Mouse (Mus musculus): ENCODE measurements around the gene Cep170b. TPM values are rescaled to one million over a fixed set of nuclear protein-coding genes. Genes with fewer than 3 reads are reported as not detected.

Cep170b gene
- polyA plus RNA-seq, 1 experiment: 102 TPM

DNA sequence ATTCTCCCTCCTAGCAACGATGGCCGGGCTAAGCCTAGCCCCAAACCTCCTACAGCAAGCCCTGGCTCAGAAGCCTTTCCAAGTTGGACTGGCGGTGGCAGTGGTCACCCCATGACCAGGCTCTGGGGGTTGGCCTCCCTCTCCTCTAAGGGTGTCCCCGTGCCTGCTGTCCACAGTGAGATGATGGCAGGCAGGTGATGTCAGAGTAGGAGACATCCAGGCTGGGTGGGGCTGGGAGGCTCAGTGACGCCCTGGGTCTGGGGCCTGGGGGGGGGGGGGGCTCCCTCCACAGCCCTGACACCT is 2.7 kb downstream of the Cep170b start:
- H3K27me3 ChIP-seq (ENCODE audit: control insufficient read depth, insufficient read depth, low read length): no peaks in the 10 kb centered on the region
- peaks cover 41% of the 10 kb centered on the region for H3K4me1 ChIP-seq (ENCODE audit: control insufficient read depth, insufficient read depth, low read length)
- H3K27ac ChIP-seq (ENCODE audit: insufficient read depth, low read length): peak overlapping the region; percentile 66
- DNase-seq: no peak
- no peak for TF ChIP-seq CTCF (IDR thresholded peaks at IDR 0.05; ENCODE audit: borderline replicate concordance, insufficient read depth, low read depth, low read length)
- no peak for TF ChIP-seq POLR2A (IDR thresholded peaks at IDR 0.05; ENCODE audit: borderline replicate concordance, insufficient read depth, low read length)
- WGBS: 1% methylated on average over 5 of the region's 5 CpGs
- peak overlapping the region; percentile 87 for H3K4me3 ChIP-seq (replicated peaks; ENCODE audit: insufficient read depth, low read depth, low read length)

- Histone ChIP-seq H3K27me3 (ENCODE audit: control insufficient read depth, insufficient read depth, low read length) (no peaks in the 10 kb centered on the region), H3K27ac (ENCODE audit: insufficient read depth, low read length) (peak overlapping the region; percentile 46; the same call in 1 of the 2 replicates), H3K4me3 (replicated peaks; ENCODE audit: insufficient read depth, low read depth, low read length) (peak overlapping the region; percentile 87), H3K4me1 (ENCODE audit: control insufficient read depth, insufficient read depth, low read length) (peaks cover 41% of the 10 kb centered on the region)
- TF ChIP-seq POLR2A (IDR thresholded peaks at IDR 0.05; ENCODE audit: borderline replicate concordance, insufficient read depth, low read length): no peak
- TF ChIP-seq CTCF (IDR thresholded peaks at IDR 0.05; ENCODE audit: borderline replicate concordance, insufficient read depth, low read depth, low read length): no peak
- DNase-seq: peak in 1 of 2 experiments; percentile 32
- 54% methylated on average over 6 of the region's 6 CpGs for WGBS
Observed at GRCm38 (mm10) chr12:112723445-112723844, 3.2 kb downstream of the Cep170b start.

DNA sequence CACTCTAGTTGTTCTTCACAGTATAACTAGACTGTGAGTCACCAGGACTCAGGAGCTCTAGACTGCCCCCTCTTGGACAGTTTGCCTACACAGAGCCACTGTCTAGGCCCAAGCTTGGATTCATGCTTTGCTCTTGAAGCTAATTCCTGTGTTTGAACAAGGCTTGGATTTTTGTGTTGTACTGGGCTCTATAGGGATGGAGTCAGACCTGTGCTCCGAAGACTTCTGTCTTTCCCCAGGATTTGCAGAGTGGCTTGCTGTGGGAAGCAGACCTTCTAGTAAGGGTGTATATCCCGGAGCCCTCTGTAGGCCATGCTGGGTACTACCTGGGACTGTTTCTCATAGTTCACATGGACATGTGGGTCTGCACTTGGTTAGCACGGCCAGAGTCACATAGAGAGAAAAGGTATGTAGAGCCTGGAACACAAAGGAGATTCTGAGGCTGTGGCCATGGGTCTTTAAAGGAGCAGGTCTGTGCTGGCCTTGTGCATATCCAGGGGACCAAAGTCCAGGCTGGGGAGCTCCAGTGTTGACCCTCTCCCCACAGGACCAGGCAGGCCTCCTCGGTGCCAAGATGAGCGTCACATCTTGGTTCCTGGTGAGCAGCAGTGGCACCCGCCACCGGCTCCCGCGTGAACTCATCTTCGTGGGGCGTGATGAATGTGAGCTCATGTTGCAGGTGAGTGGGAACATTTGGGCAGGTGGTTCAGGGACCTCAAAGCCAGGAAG is 4.0 kb downstream of the Cep170b start:
- no peak overlapping the region for H3K4me3 ChIP-seq (replicated peaks; ENCODE audit: insufficient read depth, low read depth, low read length)
- DNase-seq: peak; percentile 78 to 83
- H3K27ac ChIP-seq (ENCODE audit: insufficient read depth, low read length): no peak overlapping the region
- no peaks in the 10 kb centered on the region for H3K27me3 ChIP-seq (ENCODE audit: control insufficient read depth, insufficient read depth, low read length)
- 61% methylated on average over 11 of the region's 11 CpGs for WGBS
- TF ChIP-seq POLR2A (IDR thresholded peaks at IDR 0.05; ENCODE audit: borderline replicate concordance, insufficient read depth, low read length) (no peak), CTCF (IDR thresholded peaks at IDR 0.05; ENCODE audit: borderline replicate concordance, insufficient read depth, low read depth, low read length) (peak; percentile 57)
- H3K4me1 ChIP-seq (ENCODE audit: control insufficient read depth, insufficient read depth, low read length): peaks cover 42% of the 10 kb centered on the region

GRCm38 (mm10) chr12:112727801-112728200 is 7.5 kb downstream of the Cep170b start:
- TF ChIP-seq POLR2A (IDR thresholded peaks at IDR 0.05; ENCODE audit: borderline replicate concordance, insufficient read depth, low read length) (no peak), CTCF (IDR thresholded peaks at IDR 0.05; ENCODE audit: borderline replicate concordance, insufficient read depth, low read depth, low read length) (no peak)
- Histone ChIP-seq H3K27me3 (ENCODE audit: control insufficient read depth, insufficient read depth, low read length) (no peaks in the 10 kb centered on the region), H3K4me3 (replicated peaks; ENCODE audit: insufficient read depth, low read depth, low read length) (no peak overlapping the region), H3K27ac (ENCODE audit: insufficient read depth, low read length) (no peak overlapping the region), H3K4me1 (ENCODE audit: control insufficient read depth, insufficient read depth, low read length) (peaks cover 51% of the 10 kb centered on the region)
- 28% methylated on average over 8 of the region's 8 CpGs for WGBS
- no peak for DNase-seq

- Histone ChIP-seq H3K27me3 (ENCODE audit: control insufficient read depth, insufficient read depth, low read length) (no peaks in the 10 kb centered on the region), H3K4me1 (ENCODE audit: control insufficient read depth, insufficient read depth, low read length) (peaks cover 47% of the 10 kb centered on the region), H3K27ac (ENCODE audit: insufficient read depth, low read length) (no peak overlapping the region), H3K4me3 (replicated peaks; ENCODE audit: insufficient read depth, low read depth, low read length) (no peak overlapping the region)
- TF ChIP-seq POLR2A (IDR thresholded peaks at IDR 0.05; ENCODE audit: borderline replicate concordance, insufficient read depth, low read length) (no peak), CTCF (IDR thresholded peaks at IDR 0.05; ENCODE audit: borderline replicate concordance, insufficient read depth, low read depth, low read length) (no peak)
- 83% methylated on average over 14 of the region's 14 CpGs for WGBS
- no peak for DNase-seq
Observed at GRCm38 (mm10) chr12:112730808-112731207, 10.6 kb downstream of the Cep170b start.

GRCm38 (mm10) chr12:112732591-112732990 is 12.3 kb downstream of the Cep170b start:
- H3K4me1 ChIP-seq (ENCODE audit: control insufficient read depth, insufficient read depth, low read length): peaks cover 50% of the 10 kb centered on the region
- H3K27me3 ChIP-seq (ENCODE audit: control insufficient read depth, insufficient read depth, low read length): no peaks in the 10 kb centered on the region
- TF ChIP-seq POLR2A (IDR thresholded peaks at IDR 0.05; ENCODE audit: borderline replicate concordance, insufficient read depth, low read length) (no peak), CTCF (IDR thresholded peaks at IDR 0.05; ENCODE audit: borderline replicate concordance, insufficient read depth, low read depth, low read length) (no peak)
- H3K27ac ChIP-seq (ENCODE audit: insufficient read depth, low read length): 0 out of 2 replicates have a peak overlapping the region, but pooled peaks have one; percentile 37
- H3K4me3 ChIP-seq (replicated peaks; ENCODE audit: insufficient read depth, low read depth, low read length): no peak overlapping the region
- peak; percentile 63 to 76 for DNase-seq
- 18% methylated on average over 10 of the region's 10 CpGs for WGBS

DNA sequence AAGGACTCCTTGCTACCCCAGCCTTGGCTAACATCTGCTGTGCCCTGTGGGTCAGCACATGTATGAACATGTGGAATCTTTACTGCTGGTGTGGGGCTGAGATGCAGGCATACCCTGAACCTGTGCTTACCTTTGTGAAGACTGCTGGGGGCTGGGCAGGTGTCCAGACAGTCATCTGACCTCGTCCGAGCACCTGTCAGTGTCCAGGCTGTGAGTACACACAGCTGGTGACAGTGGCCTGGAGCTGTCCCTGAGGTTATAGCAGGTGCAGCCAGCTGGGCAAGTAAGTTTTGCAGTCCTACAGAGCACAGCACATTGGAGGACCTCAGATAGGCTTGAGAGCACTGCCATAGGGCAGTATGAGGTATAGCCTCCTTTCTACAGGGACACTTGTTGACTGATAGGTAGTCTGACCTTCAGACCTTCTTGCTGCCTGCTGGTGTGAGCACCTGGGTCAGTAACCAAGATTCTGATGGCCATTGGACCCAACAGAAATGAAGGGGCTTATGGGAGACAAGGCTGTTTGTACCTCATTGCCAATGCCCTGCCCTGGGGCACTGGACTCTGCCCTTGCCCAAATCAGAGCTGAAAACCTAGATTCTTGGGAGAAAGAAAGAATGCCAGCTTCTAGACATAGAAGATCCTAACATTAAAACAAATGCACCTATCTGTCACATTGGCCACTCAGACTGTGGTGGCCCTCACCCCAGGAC is 14.0 kb downstream of the Cep170b start:
- no peaks in the 10 kb centered on the region for H3K27me3 ChIP-seq (ENCODE audit: control insufficient read depth, insufficient read depth, low read length)
- H3K4me1 ChIP-seq (ENCODE audit: control insufficient read depth, insufficient read depth, low read length): peaks cover 60% of the 10 kb centered on the region
- 43% methylated on average over 2 of the region's 2 CpGs for WGBS
- H3K4me3 ChIP-seq (replicated peaks; ENCODE audit: insufficient read depth, low read depth, low read length): no peak overlapping the region
- no peak overlapping the region for H3K27ac ChIP-seq (ENCODE audit: insufficient read depth, low read length)
- DNase-seq: peak; percentile 35
- TF ChIP-seq POLR2A (IDR thresholded peaks at IDR 0.05; ENCODE audit: borderline replicate concordance, insufficient read depth, low read length): no peak
- no peak for TF ChIP-seq CTCF (IDR thresholded peaks at IDR 0.05; ENCODE audit: borderline replicate concordance, insufficient read depth, low read depth, low read length)

All from cerebellum, adult 2 months (tissue).